Mouse (Mus musculus): ENCODE measurements around the gene Samsn1. TPM values are rescaled to one million over a fixed set of nuclear protein-coding genes. Genes with fewer than 3 reads are reported as not detected.

The Samsn1 gene
- polyA plus RNA-seq, 1 experiment from 2014 or later, result 1.8 TPM

- H3K4me2 ChIP-seq (ENCODE audit: low read length), result no peak overlapping the region
Measured at GRCm38 (mm10) chr16:75899885-75900620, 122.0 kb downstream of the Samsn1 start.

GRCm38 (mm10) chr16:75897828-75898367, 124.2 kb downstream of the Samsn1 start:
- Histone ChIP-seq H3K4me3 (replicated peaks; ENCODE audit: low read depth, low read length) (no peak overlapping the region), H3K27me3 (ENCODE audit: control insufficient read depth, insufficient read depth, low read length) (no peaks in the 10 kb centered on the region), H3K27ac (replicated peaks; ENCODE audit: low read depth, low read length) (no peak overlapping the region), H3K9me3 (ENCODE audit: control insufficient read depth, low read length) (no peaks in the 10 kb centered on the region), H3K9ac (replicated peaks; ENCODE audit: low read length) (no peak overlapping the region), H3K36me3 (ENCODE audit: control insufficient read depth, insufficient read depth, low read length) (no peaks in the 10 kb centered on the region), H3K4me2 (ENCODE audit: low read length) (no peak overlapping the region), H3K4me1 (ENCODE audit: control insufficient read depth, insufficient read depth, low read length) (no peaks in the 10 kb centered on the region)
- DNase-seq (no peak), ATAC-seq (ENCODE audit: low FRiP score, low TSS enrichment) (no peak)
- 88% methylated on average over 4 of the region's 4 CpGs for WGBS

More at GRCm38 (mm10) chr16:75899885-75900620, 122.0 kb downstream of the Samsn1 start:
- 80% methylated on average over 3 of the region's 3 CpGs for WGBS
- H3K9ac ChIP-seq (replicated peaks; ENCODE audit: low read length), result no peak overlapping the region
- no peaks in the 10 kb centered on the region for H3K4me1 ChIP-seq (ENCODE audit: control insufficient read depth, insufficient read depth, low read length)
- no peaks in the 10 kb centered on the region for H3K36me3 ChIP-seq (ENCODE audit: control insufficient read depth, insufficient read depth, low read length)
- no peak overlapping the region for H3K27ac ChIP-seq (replicated peaks; ENCODE audit: low read depth, low read length)
- H3K9me3 ChIP-seq (ENCODE audit: control insufficient read depth, low read length), result no peaks in the 10 kb centered on the region
- ATAC-seq (ENCODE audit: low FRiP score, low TSS enrichment), result no peak
- no peaks in the 10 kb centered on the region for H3K27me3 ChIP-seq (ENCODE audit: control insufficient read depth, insufficient read depth, low read length)
- H3K4me3 ChIP-seq (replicated peaks; ENCODE audit: low read depth, low read length), result no peak overlapping the region
- no peak for DNase-seq

- H3K4me2 ChIP-seq (ENCODE audit: low read length), result no peak overlapping the region
- DNase-seq (no peak), ATAC-seq (ENCODE audit: low FRiP score, low TSS enrichment) (no peak)
- no peaks in the 10 kb centered on the region for H3K4me1 ChIP-seq (ENCODE audit: control insufficient read depth, insufficient read depth, low read length)
- H3K9me3 ChIP-seq (ENCODE audit: control insufficient read depth, low read length), result no peaks in the 10 kb centered on the region
- no peak overlapping the region for H3K9ac ChIP-seq (replicated peaks; ENCODE audit: low read length)
- H3K27me3 ChIP-seq (ENCODE audit: control insufficient read depth, insufficient read depth, low read length), result no peaks in the 10 kb centered on the region
- H3K27ac ChIP-seq (replicated peaks; ENCODE audit: low read depth, low read length), result no peak overlapping the region
- no peak overlapping the region for H3K4me3 ChIP-seq (replicated peaks; ENCODE audit: low read depth, low read length)
- 88% methylated on average over 5 of the region's 5 CpGs for WGBS
- no peaks in the 10 kb centered on the region for H3K36me3 ChIP-seq (ENCODE audit: control insufficient read depth, insufficient read depth, low read length)
Measured at GRCm38 (mm10) chr16:75894263-75894901, 127.7 kb downstream of the Samsn1 start.

- H3K27ac ChIP-seq (replicated peaks; ENCODE audit: low read depth, low read length), result no peak overlapping the region
- H3K4me1 ChIP-seq (ENCODE audit: control insufficient read depth, insufficient read depth, low read length), result no peaks in the 10 kb centered on the region
- DNase-seq (no peak), ATAC-seq (ENCODE audit: low FRiP score, low TSS enrichment) (no peak)
- H3K4me3 ChIP-seq (replicated peaks; ENCODE audit: low read depth, low read length), result no peak overlapping the region
- no peaks in the 10 kb centered on the region for H3K27me3 ChIP-seq (ENCODE audit: control insufficient read depth, insufficient read depth, low read length)
- no peaks in the 10 kb centered on the region for H3K9me3 ChIP-seq (ENCODE audit: control insufficient read depth, low read length)
- H3K9ac ChIP-seq (replicated peaks; ENCODE audit: low read length), result no peak overlapping the region
- 94% methylated on average over 1 of the region's 1 CpGs for WGBS
- H3K4me2 ChIP-seq (ENCODE audit: low read length), result no peak overlapping the region
- no peaks in the 10 kb centered on the region for H3K36me3 ChIP-seq (ENCODE audit: control insufficient read depth, insufficient read depth, low read length)
Measured at GRCm38 (mm10) chr16:75893470-75893869, 128.6 kb downstream of the Samsn1 start.

- no peak overlapping the region for H3K4me3 ChIP-seq (replicated peaks; ENCODE audit: low read depth, low read length)
- H3K9ac ChIP-seq (replicated peaks; ENCODE audit: low read length), result no peak overlapping the region
- H3K36me3 ChIP-seq (ENCODE audit: control insufficient read depth, insufficient read depth, low read length), result no peaks in the 10 kb centered on the region
- H3K27me3 ChIP-seq (ENCODE audit: control insufficient read depth, insufficient read depth, low read length), result no peaks in the 10 kb centered on the region
- H3K4me1 ChIP-seq (ENCODE audit: control insufficient read depth, insufficient read depth, low read length), result no peaks in the 10 kb centered on the region
- ATAC-seq (ENCODE audit: low FRiP score, low TSS enrichment) (no peak), DNase-seq (no peak)
- H3K4me2 ChIP-seq (ENCODE audit: low read length), result no peak overlapping the region
- H3K9me3 ChIP-seq (ENCODE audit: control insufficient read depth, low read length), result no peaks in the 10 kb centered on the region
- 23% methylated on average over 6 of the region's 6 CpGs for WGBS
- no peak overlapping the region for H3K27ac ChIP-seq (replicated peaks; ENCODE audit: low read depth, low read length)
Measured at GRCm38 (mm10) chr16:75889081-75889646, 132.9 kb downstream of the Samsn1 start.

- Histone ChIP-seq H3K27ac (replicated peaks; ENCODE audit: low read depth, low read length) (no peak overlapping the region), H3K27me3 (ENCODE audit: control insufficient read depth, insufficient read depth, low read length) (no peaks in the 10 kb centered on the region), H3K36me3 (ENCODE audit: control insufficient read depth, insufficient read depth, low read length) (no peaks in the 10 kb centered on the region), H3K9ac (replicated peaks; ENCODE audit: low read length) (no peak overlapping the region), H3K4me3 (replicated peaks; ENCODE audit: low read depth, low read length) (no peak overlapping the region), H3K4me1 (ENCODE audit: control insufficient read depth, insufficient read depth, low read length) (no peaks in the 10 kb centered on the region), H3K9me3 (ENCODE audit: control insufficient read depth, low read length) (no peaks in the 10 kb centered on the region), H3K4me2 (ENCODE audit: low read length) (no peak overlapping the region)
- 83% methylated on average over 6 of the region's 6 CpGs for WGBS
- DNase-seq (no peak), ATAC-seq (ENCODE audit: low FRiP score, low TSS enrichment) (no peak)
Measured at GRCm38 (mm10) chr16:75887203-75887602, 134.9 kb downstream of the Samsn1 start.

- Histone ChIP-seq H3K27me3 (ENCODE audit: control insufficient read depth, insufficient read depth, low read length) (no peaks in the 10 kb centered on the region), H3K4me1 (ENCODE audit: control insufficient read depth, insufficient read depth, low read length) (0 out of 2 replicates have a peak, but pooled peaks cover 2% of the 10 kb centered on the region), H3K9ac (replicated peaks; ENCODE audit: low read length) (no peak overlapping the region), H3K9me3 (ENCODE audit: control insufficient read depth, low read length) (no peaks in the 10 kb centered on the region), H3K36me3 (ENCODE audit: control insufficient read depth, insufficient read depth, low read length) (no peaks in the 10 kb centered on the region), H3K27ac (replicated peaks; ENCODE audit: low read depth, low read length) (no peak overlapping the region), H3K4me2 (ENCODE audit: low read length) (no peak overlapping the region), H3K4me3 (replicated peaks; ENCODE audit: low read depth, low read length) (no peak overlapping the region)
- DNase-seq, result no peak
- no peak for ATAC-seq (ENCODE audit: low FRiP score, low TSS enrichment)
- 84% methylated on average over 2 of the region's 2 CpGs for WGBS
Measured at GRCm38 (mm10) chr16:75878885-75879284, 143.2 kb downstream of the Samsn1 start.

GRCm38 (mm10) chr16:75877170-75877569, 144.9 kb downstream of the Samsn1 start:
- Histone ChIP-seq H3K9ac (replicated peaks; ENCODE audit: low read length) (no peak overlapping the region), H3K9me3 (ENCODE audit: control insufficient read depth, low read length) (no peaks in the 10 kb centered on the region), H3K27ac (replicated peaks; ENCODE audit: low read depth, low read length) (no peak overlapping the region), H3K4me2 (ENCODE audit: low read length) (no peak overlapping the region), H3K4me1 (ENCODE audit: control insufficient read depth, insufficient read depth, low read length) (0 out of 2 replicates have a peak, but pooled peaks cover 2% of the 10 kb centered on the region), H3K36me3 (ENCODE audit: control insufficient read depth, insufficient read depth, low read length) (no peaks in the 10 kb centered on the region), H3K4me3 (replicated peaks; ENCODE audit: low read depth, low read length) (no peak overlapping the region), H3K27me3 (ENCODE audit: control insufficient read depth, insufficient read depth, low read length) (no peaks in the 10 kb centered on the region)
- ATAC-seq (ENCODE audit: low FRiP score, low TSS enrichment) (no peak), DNase-seq (no peak)
- WGBS, result 88% methylated on average over 3 of the region's 3 CpGs

Data from midbrain, embryonic 14.5 days (tissue).